Mouse (Mus musculus): ENCODE results near the gene Nkd1.

- TF ChIP-seq EP300 (IDR thresholded peaks at IDR 0.05; ENCODE audit: low read depth), result no peak
- TF ChIP-seq CTCF (IDR thresholded peaks at IDR 0.05; ENCODE audit: low read depth), result no peak
Observed at GRCm38 (mm10) chr8:88521541-88522414, 624 bp downstream of the Nkd1 start.

All from liver, postnatal 0 days (tissue).